Mouse (Mus musculus): Measurements from ENCODE around the gene Slc25a11.

Gene Slc25a11

GRCm38 (mm10) chr11:70638293-70638692 is 9.0 kb downstream of the Slc25a11 start:
- in situ Hi-C loops (cut with MboI; ENCODE audit: low pct_unique_long_range_greater_than_20kb in 1 of 2, low sequenced_read_pairs in 2 of 2, unreplicated experiment in 1 of 2), result no loop called here

GRCm38 (mm10) chr11:70637764-70638163 is 9.5 kb downstream of the Slc25a11 start:
- in situ Hi-C loops (cut with MboI; ENCODE audit: low pct_unique_long_range_greater_than_20kb in 1 of 2, low sequenced_read_pairs in 2 of 2, unreplicated experiment in 1 of 2), result no loop called here

GRCm38 (mm10) chr11:70635601-70636000 is 11.7 kb downstream of the Slc25a11 start:
- in situ Hi-C loops (cut with MboI; ENCODE audit: low pct_unique_long_range_greater_than_20kb in 1 of 2, low sequenced_read_pairs in 2 of 2, unreplicated experiment in 1 of 2), result no loop called here

GRCm38 (mm10) chr11:70630129-70630528 is 17.1 kb downstream of the Slc25a11 start:
- in situ Hi-C loops (cut with MboI; ENCODE audit: low pct_unique_long_range_greater_than_20kb in 1 of 2, low sequenced_read_pairs in 2 of 2, unreplicated experiment in 1 of 2), result loop anchor here in 1 of 2 experiments (5.0 kb wide), 1 partner anchor 122 kb away; no protein-coding TSS in a partner anchor

- in situ Hi-C loops (cut with MboI; ENCODE audit: low pct_unique_long_range_greater_than_20kb in 1 of 2, low sequenced_read_pairs in 2 of 2, unreplicated experiment in 1 of 2), result no loop called here
These were observed 17.7 kb downstream of the Slc25a11 start for GRCm38 (mm10) chr11:70629557-70629956.

- in situ Hi-C loops (cut with MboI; ENCODE audit: low pct_unique_long_range_greater_than_20kb in 1 of 2, low sequenced_read_pairs in 2 of 2, unreplicated experiment in 1 of 2), result no loop called here
These were observed 18.8 kb downstream of the Slc25a11 start for GRCm38 (mm10) chr11:70628431-70628830.

- in situ Hi-C loops (cut with MboI; ENCODE audit: low pct_unique_long_range_greater_than_20kb in 1 of 2, low sequenced_read_pairs in 2 of 2, unreplicated experiment in 1 of 2), result no loop called here
These were observed 20.4 kb downstream of the Slc25a11 start for GRCm38 (mm10) chr11:70626877-70627276.

GRCm38 (mm10) chr11:70625473-70625872 is 21.8 kb downstream of the Slc25a11 start:
- in situ Hi-C loops (cut with MboI; ENCODE audit: low pct_unique_long_range_greater_than_20kb in 1 of 2, low sequenced_read_pairs in 2 of 2, unreplicated experiment in 1 of 2), result no loop called here

GRCm38 (mm10) chr11:70623053-70623742 is 24.1 kb downstream of the Slc25a11 start:
- in situ Hi-C loops (cut with MboI; ENCODE audit: low pct_unique_long_range_greater_than_20kb in 1 of 2, low sequenced_read_pairs in 2 of 2, unreplicated experiment in 1 of 2), result loop anchor here in 1 of 2 experiments (25.0 kb wide), 1 partner anchor 211 kb away; the partner anchor contains the start of gene Pelp1

GRCm38 (mm10) chr11:70621972-70622814 is 25.1 kb downstream of the Slc25a11 start:
- in situ Hi-C loops (cut with MboI; ENCODE audit: low pct_unique_long_range_greater_than_20kb in 1 of 2, low sequenced_read_pairs in 2 of 2, unreplicated experiment in 1 of 2), result loop anchor here in 1 of 2 experiments (25.0 kb wide), 1 partner anchor 210 kb away; the partner anchor contains the start of gene Pelp1

GRCm38 (mm10) chr11:70619101-70619500 is 28.2 kb downstream of the Slc25a11 start, which contains the start of gene Chrne:
Gene Chrne (minus strand): TSS chr11:70619216.
- in situ Hi-C loops (cut with MboI; ENCODE audit: low pct_unique_long_range_greater_than_20kb in 1 of 2, low sequenced_read_pairs in 2 of 2, unreplicated experiment in 1 of 2), result loop anchor here (5.0 to 25.0 kb wide), 4 partner anchors 92 to 207 kb away; partner anchors contain the start of genes Pelp1 (in 2 of the 2) and Psmb6 (in 2 of the 2)

- in situ Hi-C loops (cut with MboI; ENCODE audit: low pct_unique_long_range_greater_than_20kb in 1 of 2, low sequenced_read_pairs in 2 of 2, unreplicated experiment in 1 of 2), result loop anchor here (5.0 to 25.0 kb wide), 4 partner anchors 88 to 203 kb away; partner anchors contain the start of genes Pelp1 (in 2 of the 2) and Psmb6 (in 2 of the 2)
These were observed 31.7 kb downstream of the Slc25a11 start, which contains the start of gene 4930544D05Rik for GRCm38 (mm10) chr11:70615516-70616093. Gene 4930544D05Rik (plus strand): TSS chr11:70615848.

GRCm38 (mm10) chr11:70615074-70615473 is 32.2 kb downstream of the Slc25a11 start:
- in situ Hi-C loops (cut with MboI; ENCODE audit: low pct_unique_long_range_greater_than_20kb in 1 of 2, low sequenced_read_pairs in 2 of 2, unreplicated experiment in 1 of 2), result loop anchor here (5.0 to 25.0 kb wide), 4 partner anchors 88 to 203 kb away; partner anchors contain the start of genes Pelp1 (in 2 of the 2) and Psmb6 (in 2 of the 2)

- in situ Hi-C loops (cut with MboI; ENCODE audit: low pct_unique_long_range_greater_than_20kb in 1 of 2, low sequenced_read_pairs in 2 of 2, unreplicated experiment in 1 of 2), result loop anchor here (10.0 to 25.0 kb wide), 3 partner anchors 88 to 200 kb away; partner anchors contain the start of genes Pelp1 (in 2 of the 2) and Psmb6 (in 1 of the 2)
These were observed 34.8 kb downstream of the Slc25a11 start for GRCm38 (mm10) chr11:70612505-70612904.

GRCm38 (mm10) chr11:70610752-70611151 is 36.5 kb downstream of the Slc25a11 start:
- in situ Hi-C loops (cut with MboI; ENCODE audit: low pct_unique_long_range_greater_than_20kb in 1 of 2, low sequenced_read_pairs in 2 of 2, unreplicated experiment in 1 of 2), result loop anchor here (10.0 to 25.0 kb wide), 3 partner anchors 86 to 198 kb away; partner anchors contain the start of genes Pelp1 (in 2 of the 2) and Psmb6 (in 1 of the 2)

GRCm38 (mm10) chr11:70608381-70609066 is 38.8 kb downstream of the Slc25a11 start:
- in situ Hi-C loops (cut with MboI; ENCODE audit: low pct_unique_long_range_greater_than_20kb in 1 of 2, low sequenced_read_pairs in 2 of 2, unreplicated experiment in 1 of 2), result loop anchor here in 1 of 2 experiments (25.0 kb wide), 1 partner anchor 196 kb away; the partner anchor contains the start of gene Pelp1

- in situ Hi-C loops (cut with MboI; ENCODE audit: low pct_unique_long_range_greater_than_20kb in 1 of 2, low sequenced_read_pairs in 2 of 2, unreplicated experiment in 1 of 2), result loop anchor here in 1 of 2 experiments (25.0 kb wide), 1 partner anchor 195 kb away; the partner anchor contains the start of gene Pelp1
These were observed 39.7 kb downstream of the Slc25a11 start for GRCm38 (mm10) chr11:70607611-70608010.
